Mouse (Mus musculus): ENCODE results near the gene Ackr2. TPM values are rescaled to one million over a fixed set of nuclear protein-coding genes. Genes with fewer than 3 reads are reported as not detected.

Gene Ackr2
- polyA plus RNA-seq, 1 experiment from 2014 or later, result not detected

GRCm38 (mm10) chr9:121905556-121906185, 7.5 kb downstream of the Ackr2 start:
- Histone ChIP-seq H3K4me3 (no peak overlapping the region), H3K27me3 (no peaks in the 10 kb centered on the region), H3K27ac (no peak overlapping the region), H3K36me3 (no peaks in the 10 kb centered on the region), H3K4me2 (no peak overlapping the region), H3K4me1 (no peaks in the 10 kb centered on the region), H3K9me3 (no peaks in the 10 kb centered on the region), H3K9ac (no peak overlapping the region)
- ATAC-seq (ENCODE audit: insufficient number of reproducible peaks, insufficient read depth, low FRiP score, low TSS enrichment, low read depth), result no peak
- WGBS, result 85% methylated on average over 4 of the region's 4 CpGs

GRCm38 (mm10) chr9:121906456-121906855, 8.3 kb downstream of the Ackr2 start:
- Histone ChIP-seq H3K36me3 (no peaks in the 10 kb centered on the region), H3K4me3 (no peak overlapping the region), H3K4me2 (no peak overlapping the region), H3K27ac (no peak overlapping the region), H3K4me1 (no peaks in the 10 kb centered on the region), H3K9me3 (no peaks in the 10 kb centered on the region), H3K27me3 (no peaks in the 10 kb centered on the region), H3K9ac (no peak overlapping the region)
- no peak for ATAC-seq (ENCODE audit: insufficient number of reproducible peaks, insufficient read depth, low FRiP score, low TSS enrichment, low read depth)
- WGBS, result 83% methylated on average over 5 of the region's 5 CpGs

- Histone ChIP-seq H3K4me3 (no peak overlapping the region), H3K9ac (no peak overlapping the region), H3K4me1 (no peaks in the 10 kb centered on the region), H3K9me3 (no peaks in the 10 kb centered on the region), H3K27me3 (no peaks in the 10 kb centered on the region), H3K4me2 (no peak overlapping the region), H3K27ac (no peak overlapping the region), H3K36me3 (no peaks in the 10 kb centered on the region)
- 72% methylated on average over 10 of the region's 10 CpGs for WGBS
- ATAC-seq (ENCODE audit: insufficient number of reproducible peaks, insufficient read depth, low FRiP score, low TSS enrichment, low read depth), result no peak
These were observed 9.4 kb downstream of the Ackr2 start for GRCm38 (mm10) chr9:121907356-121908070.

- no peaks in the 10 kb centered on the region for H3K4me1 ChIP-seq
These were observed 10.2 kb downstream of the Ackr2 start for GRCm38 (mm10) chr9:121908321-121908720.

GRCm38 (mm10) chr9:121909635-121910034, 11.5 kb downstream of the Ackr2 start:
- Histone ChIP-seq H3K36me3 (no peaks in the 10 kb centered on the region), H3K9me3 (no peaks in the 10 kb centered on the region), H3K4me1 (no peaks in the 10 kb centered on the region), H3K27me3 (no peaks in the 10 kb centered on the region), H3K9ac (no peak overlapping the region), H3K4me3 (no peak overlapping the region), H3K4me2 (no peak overlapping the region), H3K27ac (no peak overlapping the region)
- no peak for ATAC-seq (ENCODE audit: insufficient number of reproducible peaks, insufficient read depth, low FRiP score, low TSS enrichment, low read depth)
- WGBS, result 73% methylated on average over 6 of the region's 6 CpGs

More at GRCm38 (mm10) chr9:121908321-121908720, 10.2 kb downstream of the Ackr2 start:
- ATAC-seq (ENCODE audit: insufficient number of reproducible peaks, insufficient read depth, low FRiP score, low TSS enrichment, low read depth), result no peak
- WGBS, result 87% methylated on average over 17 of the region's 17 CpGs
- Histone ChIP-seq H3K4me3 (no peak overlapping the region), H3K27me3 (no peaks in the 10 kb centered on the region), H3K9ac (no peak overlapping the region), H3K36me3 (no peaks in the 10 kb centered on the region), H3K27ac (no peak overlapping the region), H3K4me2 (no peak overlapping the region), H3K9me3 (no peaks in the 10 kb centered on the region)

GRCm38 (mm10) chr9:121911196-121911595, 13.0 kb downstream of the Ackr2 start:
- H3K4me2 ChIP-seq, result no peak overlapping the region
- no peaks in the 10 kb centered on the region for H3K27me3 ChIP-seq
- H3K36me3 ChIP-seq, result no peaks in the 10 kb centered on the region
- no peak for ATAC-seq (ENCODE audit: insufficient number of reproducible peaks, insufficient read depth, low FRiP score, low TSS enrichment, low read depth)
- no peaks in the 10 kb centered on the region for H3K9me3 ChIP-seq
- H3K4me3 ChIP-seq, result no peak overlapping the region
- H3K4me1 ChIP-seq, result no peaks in the 10 kb centered on the region
- no peak overlapping the region for H3K27ac ChIP-seq
- 90% methylated on average over 7 of the region's 7 CpGs for WGBS
- no peak overlapping the region for H3K9ac ChIP-seq

GRCm38 (mm10) chr9:121912786-121913185, 14.6 kb downstream of the Ackr2 start:
- Histone ChIP-seq H3K4me2 (no peak overlapping the region), H3K4me3 (no peak overlapping the region), H3K27ac (no peak overlapping the region), H3K9ac (no peak overlapping the region), H3K27me3 (no peaks in the 10 kb centered on the region), H3K4me1 (no peaks in the 10 kb centered on the region), H3K36me3 (no peaks in the 10 kb centered on the region), H3K9me3 (no peaks in the 10 kb centered on the region)
- no peak for ATAC-seq (ENCODE audit: insufficient number of reproducible peaks, insufficient read depth, low FRiP score, low TSS enrichment, low read depth)
- 80% methylated on average over 4 of the region's 4 CpGs for WGBS

- H3K27me3 ChIP-seq, result no peaks in the 10 kb centered on the region
- H3K4me1 ChIP-seq, result no peaks in the 10 kb centered on the region
- H3K36me3 ChIP-seq, result no peaks in the 10 kb centered on the region
- H3K9me3 ChIP-seq, result no peaks in the 10 kb centered on the region
- H3K9ac ChIP-seq, result no peak overlapping the region
- no peak for ATAC-seq (ENCODE audit: insufficient number of reproducible peaks, insufficient read depth, low FRiP score, low TSS enrichment, low read depth)
- H3K4me3 ChIP-seq, result no peak overlapping the region
- 72% methylated on average over 8 of the region's 8 CpGs for WGBS
- H3K27ac ChIP-seq, result no peak overlapping the region
- H3K4me2 ChIP-seq, result no peak overlapping the region
These were observed 16.1 kb downstream of the Ackr2 start for GRCm38 (mm10) chr9:121914226-121914757.

- Histone ChIP-seq H3K4me3 (no peak overlapping the region), H3K4me1 (no peaks in the 10 kb centered on the region), H3K9me3 (no peaks in the 10 kb centered on the region), H3K27me3 (no peaks in the 10 kb centered on the region), H3K9ac (no peak overlapping the region), H3K27ac (no peak overlapping the region), H3K36me3 (no peaks in the 10 kb centered on the region), H3K4me2 (no peak overlapping the region)
- no peak for ATAC-seq (ENCODE audit: insufficient number of reproducible peaks, insufficient read depth, low FRiP score, low TSS enrichment, low read depth)
- 89% methylated on average over 10 of the region's 10 CpGs for WGBS
These were observed 16.9 kb downstream of the Ackr2 start for GRCm38 (mm10) chr9:121915056-121915455.

GRCm38 (mm10) chr9:121916102-121916501, 17.9 kb downstream of the Ackr2 start, which contains the start of gene Cyp8b1:
TSS of gene Cyp8b1 (minus strand) at chr9:121916305.
- Histone ChIP-seq H3K4me3 (no peak within 1 kb of the TSS), H3K36me3 (no peaks in the 10 kb centered on the region), H3K27ac (no peak within 1 kb of the TSS), H3K9me3 (no peaks in the 10 kb centered on the region), H3K4me2 (no peak within 1 kb of the TSS), H3K4me1 (no peaks in the 10 kb centered on the region), H3K9ac (no peak within 1 kb of the TSS), H3K27me3 (no peaks in the 10 kb centered on the region)
- WGBS, result 80% methylated on average over 8 of the region's 8 CpGs
- no peak for ATAC-seq (ENCODE audit: insufficient number of reproducible peaks, insufficient read depth, low FRiP score, low TSS enrichment, low read depth)

- no peak overlapping the region for H3K27ac ChIP-seq
- H3K9ac ChIP-seq, result no peak overlapping the region
- 72% methylated on average over 10 of the region's 10 CpGs for WGBS
- H3K27me3 ChIP-seq, result no peaks in the 10 kb centered on the region
- H3K4me3 ChIP-seq, result no peak overlapping the region
- H3K4me2 ChIP-seq, result no peak overlapping the region
- no peak for ATAC-seq (ENCODE audit: insufficient number of reproducible peaks, insufficient read depth, low FRiP score, low TSS enrichment, low read depth)
- H3K4me1 ChIP-seq, result no peaks in the 10 kb centered on the region
- H3K36me3 ChIP-seq, result no peaks in the 10 kb centered on the region
- H3K9me3 ChIP-seq, result no peaks in the 10 kb centered on the region
These were observed 20.9 kb downstream of the Ackr2 start for GRCm38 (mm10) chr9:121919027-121919501.

- no peaks in the 10 kb centered on the region for H3K9me3 ChIP-seq
- no peaks in the 10 kb centered on the region for H3K36me3 ChIP-seq
- H3K9ac ChIP-seq, result no peak overlapping the region
- no peak overlapping the region for H3K4me3 ChIP-seq
- H3K4me2 ChIP-seq, result no peak overlapping the region
- WGBS, result 83% methylated on average over 8 of the region's 8 CpGs
- no peaks in the 10 kb centered on the region for H3K27me3 ChIP-seq
- ATAC-seq (ENCODE audit: insufficient number of reproducible peaks, insufficient read depth, low FRiP score, low TSS enrichment, low read depth), result no peak
- peaks cover 9% of the 10 kb centered on the region; the same call in 1 of the 2 replicates for H3K4me1 ChIP-seq
- H3K27ac ChIP-seq, result no peak overlapping the region
These were observed 25.3 kb downstream of the Ackr2 start for GRCm38 (mm10) chr9:121923443-121923842.

All from embryonic facial prominence, embryonic 13.5 days (tissue).